Mouse (Mus musculus) lung, embryonic 14.5 days (tissue): Measurements from ENCODE around the gene Dnah2. TPM values are rescaled to one million over a fixed set of nuclear protein-coding genes. Genes with fewer than 3 reads are reported as not detected.

Experiments
- ATAC-seq: fragments of 200-750 bp; cut with Nextera tagmentation; 2 replicates; pipeline ENCODE4 v1.8.0; 2017; ENCODE audit warnings: mild to moderate bottlenecking, moderate TSS enrichment, moderate library complexity; ENCODE audit not compliant: insufficient read depth
- DNase-seq: peaks from one replicate; pipeline ENCODE4 v3.0.0-alpha.2; 2015
- H3K27ac ChIP-seq: fragments of 300-500 bp; sonication (generic); 2 replicates; pipeline ENCODE4 v1.5.1; 2014; ENCODE audit warnings: low read depth, mild to moderate bottlenecking, moderate library complexity
- H3K27me3 ChIP-seq: fragments of 300-500 bp; sonication (generic); 2 replicates; pipeline ENCODE4 v1.6.1; 2014; ENCODE audit warnings: low read length, control low read depth; ENCODE audit not compliant: insufficient read depth
- H3K36me3 ChIP-seq: fragments of 300-500 bp; sonication (generic); 2 replicates; pipeline ENCODE4 v1.6.1; 2014; ENCODE audit warnings: control low read depth; ENCODE audit not compliant: insufficient read depth
- H3K4me1 ChIP-seq: fragments of 300-500 bp; sonication (generic); 2 replicates; pipeline ENCODE4 v1.6.1; 2014; ENCODE audit warnings: antibody characterized with exemption, control low read depth; ENCODE audit not compliant: insufficient read depth
- H3K4me2 ChIP-seq: fragments of 300-500 bp; sonication (generic); 2 replicates; pipeline ENCODE4 v1.6.1; 2014; ENCODE audit warnings: mild to moderate bottlenecking
- H3K4me3 ChIP-seq: fragments of 300-500 bp; sonication (generic); 2 replicates; pipeline ENCODE4 v1.5.1; 2014; ENCODE audit warnings: low read depth, low read length
- H3K9ac ChIP-seq: fragments of 300-500 bp; sonication (generic); 2 replicates; pipeline ENCODE4 v1.6.1; 2014
- H3K9me3 ChIP-seq: fragments of 300-500 bp; sonication (generic); 2 replicates; pipeline ENCODE4 v1.6.1; 2016; ENCODE audit warnings: low read depth, low read length, control low read depth
- CTCF ChIP-seq: IDR thresholded peaks from 2 replicates; pipeline ENCODE4 v1.5.1; 2016; ENCODE audit warnings: antibody characterized with exemption, low read depth
- WGBS: fragments of 180-500 bp; shearing (Covaris S2); extraction: QIAGEN DNeasy Blood & Tissue Kit; methylation state at CpG from one replicate; pipeline ENCODE4 v1.1.7; 2014; 5-methylcytosine and 5-hydroxymethylcytosine counted together
- polyA plus RNA-seq: library from polyadenylated mRNA; unstranded; fragments of >200 nt; fragmentation: Nextera tagmentation; extraction: Ambion mirVana; gene quantifications from 2 replicates; pipeline ENCODE4 v1.2.1, GENCODE M21; 2014

Gene Dnah2
- polyA plus RNA-seq, 1 experiment from 2014 or later, result 1.9 TPM

DNA sequence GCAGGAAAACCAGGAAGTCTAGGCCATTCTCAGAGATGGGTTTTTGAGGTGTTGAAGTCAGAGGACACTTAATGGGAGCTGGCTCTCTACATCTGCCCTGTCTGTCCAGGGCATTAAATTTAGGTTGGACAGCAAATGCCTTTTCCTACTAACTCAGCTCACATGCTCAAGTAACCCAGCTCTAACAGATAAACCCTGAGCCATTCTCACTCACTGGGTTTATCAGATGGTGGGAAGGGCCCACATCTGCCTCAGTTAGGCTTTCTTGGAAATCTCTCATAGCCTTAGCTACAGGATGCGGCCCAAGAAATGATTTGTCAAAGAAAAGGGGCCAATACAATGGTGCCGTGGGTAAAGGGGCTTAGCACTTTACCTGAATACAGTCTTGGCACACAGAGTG is 122.7 kb downstream of the Dnah2 start:
- no peak overlapping the region for H3K4me3 ChIP-seq
- H3K36me3 ChIP-seq, result no peaks in the 10 kb centered on the region
- TF ChIP-seq CTCF, result no peak
- H3K4me1 ChIP-seq, result no peaks in the 10 kb centered on the region
- H3K27ac ChIP-seq, result no peak overlapping the region
- WGBS, result 73% methylated on average over 2 of the region's 2 CpGs
- DNase-seq, result no peak
- no peak overlapping the region for H3K9ac ChIP-seq
- no peak for ATAC-seq
- no peaks in the 10 kb centered on the region for H3K9me3 ChIP-seq
- H3K27me3 ChIP-seq, result peaks cover 15% of the 10 kb centered on the region
- no peak overlapping the region for H3K4me2 ChIP-seq

DNA sequence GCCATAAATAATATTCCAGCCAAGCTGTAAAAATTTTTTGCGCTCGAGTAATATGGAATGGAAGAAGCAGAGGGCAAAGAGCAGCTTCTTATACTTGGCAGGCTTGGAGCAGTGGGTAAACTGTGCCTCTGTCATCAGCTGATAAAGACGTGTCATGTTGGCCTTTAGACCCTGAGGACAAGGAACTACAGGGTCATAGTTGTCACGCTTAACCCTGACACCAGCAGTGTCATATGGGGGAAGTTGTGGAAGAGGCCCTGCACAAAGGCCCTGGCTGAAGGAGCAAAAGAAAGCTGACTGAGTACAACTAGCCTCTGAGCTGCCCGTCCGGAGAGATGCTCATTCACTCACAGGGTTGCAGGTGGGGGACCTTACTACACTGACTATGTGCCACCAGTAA is 125.0 kb downstream of the Dnah2 start:
- no peak for DNase-seq
- H3K9ac ChIP-seq, result no peak overlapping the region
- H3K36me3 ChIP-seq, result no peaks in the 10 kb centered on the region
- no peak overlapping the region for H3K4me3 ChIP-seq
- peaks cover 19% of the 10 kb centered on the region for H3K27me3 ChIP-seq
- H3K9me3 ChIP-seq, result no peaks in the 10 kb centered on the region
- TF ChIP-seq CTCF, result no peak
- no peak for ATAC-seq
- no peak overlapping the region for H3K27ac ChIP-seq
- WGBS, result 50% methylated on average over 6 of the region's 6 CpGs
- no peak overlapping the region for H3K4me2 ChIP-seq
- 0 out of 2 replicates have a peak, but pooled peaks cover 3% of the 10 kb centered on the region for H3K4me1 ChIP-seq

DNA sequence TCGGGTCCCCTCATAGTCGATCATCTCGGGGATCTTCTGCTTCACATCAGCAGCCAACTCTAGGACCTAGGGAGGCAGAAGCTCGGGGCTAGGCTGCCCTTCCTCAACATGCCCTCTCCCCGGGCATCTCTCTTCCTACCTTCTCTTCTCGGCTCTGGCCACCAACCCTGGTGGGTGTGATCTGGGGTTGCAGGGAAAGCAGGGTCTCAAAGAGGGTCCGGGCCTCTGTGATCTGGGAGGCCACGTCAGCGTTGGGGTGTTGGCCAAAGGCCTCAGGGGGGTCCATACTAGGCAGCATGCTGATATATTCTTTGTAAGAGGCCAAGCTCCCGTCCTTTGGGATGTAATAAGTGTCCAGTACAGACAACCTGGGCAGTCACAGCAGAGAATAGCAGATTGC is 126.1 kb downstream of the Dnah2 start:
- ATAC-seq (no peak), DNase-seq (no peak)
- no peak overlapping the region for H3K27ac ChIP-seq
- no peak overlapping the region for H3K9ac ChIP-seq
- H3K9me3 ChIP-seq, result no peaks in the 10 kb centered on the region
- H3K4me1 ChIP-seq, result 0 out of 2 replicates have a peak, but pooled peaks cover 3% of the 10 kb centered on the region
- TF ChIP-seq CTCF, result no peak
- H3K27me3 ChIP-seq, result peaks cover 19% of the 10 kb centered on the region
- no peak overlapping the region for H3K4me2 ChIP-seq
- H3K36me3 ChIP-seq, result no peaks in the 10 kb centered on the region
- H3K4me3 ChIP-seq, result no peak overlapping the region
- 87% methylated on average over 10 of the region's 10 CpGs for WGBS

DNA sequence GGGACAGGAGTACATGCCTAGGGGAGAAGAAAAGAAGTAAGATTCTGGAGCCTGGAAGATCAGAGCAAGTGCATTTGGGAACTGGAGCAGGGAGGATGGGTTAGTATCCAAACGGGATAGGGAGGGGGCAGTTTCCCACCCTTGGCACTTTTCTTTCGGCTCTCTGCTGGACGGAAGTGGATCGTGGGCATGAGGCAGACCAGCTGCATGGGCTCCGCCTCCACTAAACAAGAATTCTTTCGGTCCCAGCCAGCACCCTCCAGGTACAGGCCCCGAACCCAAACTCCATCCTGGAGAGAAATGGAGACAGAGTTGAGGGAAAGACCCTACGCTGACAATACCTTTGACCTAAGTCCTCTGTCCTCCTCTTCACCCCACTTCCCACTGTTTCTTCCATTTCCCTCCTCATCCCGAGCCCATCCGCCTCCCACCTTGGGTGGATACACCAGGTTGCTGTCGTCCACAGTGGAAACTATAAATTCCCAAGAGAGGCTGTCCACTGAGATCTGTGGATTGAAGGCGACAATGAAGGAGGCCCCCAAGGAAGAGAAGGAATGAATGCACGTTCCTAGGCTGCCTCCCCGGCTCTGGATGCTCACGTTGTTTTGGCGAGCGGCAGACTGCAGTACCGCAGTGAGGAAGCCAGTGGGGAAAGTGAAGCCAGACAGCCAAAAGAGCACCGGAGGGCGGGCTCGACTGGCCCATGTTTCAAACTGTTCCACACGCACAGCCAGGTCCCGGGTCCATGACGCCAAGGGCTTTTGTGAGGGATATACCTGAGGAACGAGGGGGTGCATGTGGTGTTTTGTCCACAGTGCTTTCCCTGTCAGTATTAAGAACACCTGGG is 127.6 kb downstream of the Dnah2 start:
- no peak for DNase-seq
- no peak overlapping the region for H3K27ac ChIP-seq
- no peaks in the 10 kb centered on the region for H3K9me3 ChIP-seq
- WGBS, result 17% methylated on average over 25 of the region's 25 CpGs
- H3K27me3 ChIP-seq, result peaks cover 19% of the 10 kb centered on the region
- no peak for TF ChIP-seq CTCF
- H3K4me1 ChIP-seq, result peaks cover 6% of the 10 kb centered on the region; the same call in 1 of the 2 replicates
- no peak overlapping the region for H3K9ac ChIP-seq
- 0 out of 2 replicates have a peak overlapping the region, but pooled peaks have one; percentile 2 for H3K4me3 ChIP-seq
- ATAC-seq, result no peak
- H3K36me3 ChIP-seq, result no peaks in the 10 kb centered on the region
- H3K4me2 ChIP-seq, result peak overlapping the region; percentile 97; the same call in 1 of the 2 replicates

DNA sequence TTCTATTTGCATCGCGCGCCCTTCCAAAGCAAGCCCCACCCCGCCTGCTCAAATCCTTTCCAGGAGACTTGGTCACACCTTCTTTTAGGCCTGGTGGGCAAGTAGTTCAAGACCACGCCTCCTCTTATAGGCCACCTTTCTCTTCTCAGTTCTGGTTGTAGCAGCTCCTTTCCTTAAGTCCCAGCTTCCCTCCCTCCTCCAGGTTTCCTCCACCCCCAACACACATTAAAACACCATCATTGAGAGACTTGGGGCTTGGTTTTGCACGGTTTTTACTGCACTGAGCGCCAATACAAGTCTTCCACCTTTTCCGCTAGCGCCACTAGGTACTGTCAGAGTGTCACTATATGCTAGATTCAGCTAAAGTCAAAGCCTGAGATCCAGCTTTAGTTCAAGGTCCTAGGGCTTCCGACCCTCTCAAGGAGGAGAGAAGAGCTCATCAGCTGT is 128.3 kb downstream of the Dnah2 start:
- H3K9me3 ChIP-seq, result no peaks in the 10 kb centered on the region
- peak overlapping the region; percentile 97 for H3K4me2 ChIP-seq
- H3K4me1 ChIP-seq, result peaks cover 6% of the 10 kb centered on the region; the same call in 1 of the 2 replicates
- H3K27ac ChIP-seq, result no peak overlapping the region
- 12% methylated on average over 10 of the region's 10 CpGs for WGBS
- peaks cover 19% of the 10 kb centered on the region for H3K27me3 ChIP-seq
- no peak for ATAC-seq
- H3K36me3 ChIP-seq, result no peaks in the 10 kb centered on the region
- peak overlapping the region; percentile 48; the same call in 1 of the 2 replicates for H3K9ac ChIP-seq
- no peak for DNase-seq
- TF ChIP-seq CTCF, result no peak
- H3K4me3 ChIP-seq, result peak overlapping the region; percentile 71

DNA sequence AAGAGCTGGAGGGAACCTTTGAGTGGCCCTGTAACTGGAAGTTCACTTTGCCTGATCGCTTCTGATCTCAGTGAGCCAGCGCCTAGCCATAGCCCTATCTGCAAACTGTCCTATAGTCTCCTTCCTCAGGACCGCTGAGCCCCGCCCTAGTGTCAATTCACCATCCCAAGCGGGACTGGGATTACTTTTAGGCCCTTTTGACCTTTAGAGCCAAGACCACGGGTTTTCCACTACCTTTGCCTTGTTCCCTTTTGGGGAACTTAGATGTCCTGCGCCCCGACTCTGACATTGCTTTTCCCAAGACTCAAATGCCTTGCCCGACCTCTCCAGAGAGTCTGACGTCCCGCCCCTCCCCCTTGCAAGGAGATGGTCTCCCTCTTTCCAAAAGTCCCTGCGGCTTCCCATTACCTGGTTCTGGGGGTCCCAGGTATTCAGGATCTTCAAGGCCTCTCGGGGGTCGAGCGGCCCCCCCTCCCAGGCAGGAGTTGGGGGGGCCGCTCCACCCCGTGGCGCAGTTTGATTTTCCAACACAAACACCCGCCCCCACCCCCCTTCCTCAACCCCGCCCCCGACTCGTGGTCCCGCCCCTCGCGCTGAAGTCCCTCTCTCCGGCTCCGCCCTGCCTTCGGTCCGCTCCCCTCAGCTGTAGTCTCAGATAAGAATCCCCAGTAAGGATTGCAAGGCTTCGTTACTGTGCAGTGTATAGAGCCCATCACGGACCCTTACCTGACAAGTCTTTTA is 128.9 kb downstream of the Dnah2 start:
- peaks cover 6% of the 10 kb centered on the region; the same call in 1 of the 2 replicates for H3K4me1 ChIP-seq
- peak; percentile 73 for DNase-seq

DNA sequence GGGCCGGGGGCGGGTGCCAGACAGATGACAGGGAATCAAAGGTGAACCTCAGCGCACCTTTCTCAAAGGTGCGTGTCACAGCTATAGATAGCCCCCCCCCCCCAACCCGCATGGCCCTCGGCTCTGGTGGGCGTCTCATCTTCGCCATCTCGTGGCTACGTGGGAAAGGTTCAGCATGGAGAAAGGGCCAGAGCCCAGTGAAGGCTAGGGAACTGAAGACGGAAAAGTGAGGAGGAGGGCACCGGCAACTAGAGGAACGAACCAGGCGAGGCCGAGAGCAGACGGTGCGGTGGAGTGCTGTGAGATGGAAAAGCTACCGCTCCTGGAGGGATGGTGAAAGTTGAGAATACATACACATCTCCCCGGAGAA is 129.5 kb downstream of the Dnah2 start:
- 0% methylated on average over 19 of the region's 19 CpGs for WGBS
- Histone ChIP-seq H3K36me3 (no peaks in the 10 kb centered on the region), H3K27me3 (peaks cover 19% of the 10 kb centered on the region), H3K4me3 (peak overlapping the region; percentile 71), H3K9ac (peak overlapping the region; percentile 48), H3K27ac (peak overlapping the region; percentile 93), H3K4me1 (peaks cover 10% of the 10 kb centered on the region; the same call in 1 of the 2 replicates), H3K4me2 (peak overlapping the region; percentile 97), H3K9me3 (no peaks in the 10 kb centered on the region)
- peak; percentile 65 for DNase-seq
- TF ChIP-seq CTCF, result peak; percentile 59
- no peak for ATAC-seq

More for the DNA sequence above, 128.9 kb downstream of the Dnah2 start:
- Histone ChIP-seq H3K27me3 (peaks cover 19% of the 10 kb centered on the region), H3K4me2 (peak overlapping the region; percentile 97), H3K9me3 (no peaks in the 10 kb centered on the region), H3K4me3 (peak overlapping the region; percentile 71), H3K9ac (peak overlapping the region; percentile 48), H3K27ac (peak overlapping the region; percentile 93), H3K36me3 (no peaks in the 10 kb centered on the region)
- WGBS, result under 1% methylated on average over 31 of the region's 31 CpGs
- TF ChIP-seq CTCF, result no peak
- no peak for ATAC-seq
